Mouse (Mus musculus): ENCODE data around the gene Nup93. TPM values are rescaled to one million over a fixed set of nuclear protein-coding genes. Genes with fewer than 3 reads are reported as not detected.
"Not testable (repeated sequence)": the region's sequence is repeated elsewhere in the genome, so short reads cannot be mapped to it uniquely, and the experiment has no call there.

Gene Nup93
- 3.1 and 3.3 TPM in 2 replicates for polyA plus RNA-seq (2012; ENCODE audit: insufficient read depth, low replicate concordance)

DNA sequence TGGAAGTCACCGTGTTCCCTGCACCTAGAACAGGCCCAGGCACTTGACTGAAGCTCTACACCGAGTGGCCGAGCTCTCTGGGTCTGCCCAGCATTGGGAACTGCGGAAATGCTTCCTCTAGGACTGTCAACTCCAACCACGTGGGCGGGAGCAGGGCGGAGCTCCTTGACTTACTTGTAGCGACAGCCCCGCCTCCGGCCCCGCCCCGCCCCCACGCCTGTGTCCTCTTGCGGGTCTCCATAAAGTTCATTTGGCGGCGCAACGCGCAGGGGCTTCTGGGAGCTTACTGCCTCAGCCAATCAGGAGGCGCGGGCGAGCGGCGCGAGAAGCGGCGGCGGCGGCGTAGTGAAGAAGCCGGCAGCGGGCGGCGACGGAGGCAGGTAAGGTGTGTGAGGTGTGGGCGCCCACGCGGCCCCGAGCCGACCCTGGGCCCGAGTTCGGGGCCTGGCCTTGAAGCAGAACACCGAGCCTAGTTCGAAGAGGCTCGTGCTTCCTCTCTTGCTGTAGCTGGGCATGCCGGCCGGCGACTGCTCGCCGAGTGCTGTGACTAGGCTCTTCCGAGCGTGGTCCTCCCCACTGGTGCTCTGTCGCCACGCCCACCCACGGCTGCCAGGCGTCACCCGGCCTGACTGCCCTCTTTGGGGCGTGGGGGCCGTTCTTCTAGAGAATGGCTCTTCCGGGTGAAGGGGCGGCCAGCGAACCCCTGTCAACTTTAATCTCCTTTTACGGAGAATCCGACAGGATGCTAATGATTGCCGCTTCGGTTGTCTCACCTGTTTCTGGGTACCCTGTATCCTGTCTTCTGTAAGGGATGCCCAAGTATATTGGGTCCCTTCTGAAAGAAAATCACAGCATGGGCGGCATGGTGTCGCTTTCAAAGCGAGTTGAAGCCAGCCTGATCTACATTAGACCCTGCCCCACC lies at the start of gene Nup93:
Nup93 (plus strand) TSS at position 313 of the 922 bp plus-strand sequence.
- TF ChIP-seq GATA1 (IDR thresholded peaks at IDR 0.05; ENCODE audit: borderline replicate concordance, low read length), result no peak
- TF ChIP-seq FLI1 (IDR thresholded peaks at IDR 0.05; ENCODE audit: low read length), result no peak
- H3K4me3 ChIP-seq (replicated peaks), result peak within 1 kb of the TSS; percentile 96
- H3K9me3 ChIP-seq, result no peaks in the 10 kb centered on the region

DNA sequence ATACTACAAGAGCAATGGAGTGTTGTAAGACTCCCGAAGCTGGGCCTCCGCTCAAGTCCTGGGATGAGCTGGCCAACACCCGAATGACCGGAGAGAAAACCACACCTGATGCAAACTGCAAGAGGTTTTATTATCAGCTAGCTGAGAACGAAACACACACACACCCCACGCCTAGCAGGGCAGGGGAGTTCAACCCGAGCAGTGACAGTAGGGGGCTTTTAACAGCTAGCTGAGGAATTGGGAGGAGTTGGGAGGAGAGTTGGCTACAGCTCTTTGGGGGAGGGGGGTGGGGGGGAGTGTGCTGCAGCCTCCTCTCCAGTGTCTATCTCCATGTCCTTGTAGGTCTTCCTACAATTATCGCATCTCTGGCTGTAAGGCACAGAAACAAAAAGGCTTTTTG lies 48.6 kb upstream of the Nup93 start:
- Histone ChIP-seq H3K27me3 (replicated peaks) (peaks cover 29% of the 10 kb centered on the region), H3K4me1 (peaks cover 40% of the 10 kb centered on the region)
- not testable (repeated sequence) for H3K9me3 ChIP-seq; H3K4me3 ChIP-seq (replicated peaks); H3K36me3 ChIP-seq (replicated peaks; ENCODE audit: low read length)

More for the DNA sequence above, at the start of gene Nup93:
- Histone ChIP-seq H3K27me3 (replicated peaks) (peaks cover 9% of the 10 kb centered on the region), H3K4me1 (peaks cover 49% of the 10 kb centered on the region), H3K36me3 (replicated peaks; ENCODE audit: low read length) (peaks cover 7% of the 10 kb centered on the region)

DNA sequence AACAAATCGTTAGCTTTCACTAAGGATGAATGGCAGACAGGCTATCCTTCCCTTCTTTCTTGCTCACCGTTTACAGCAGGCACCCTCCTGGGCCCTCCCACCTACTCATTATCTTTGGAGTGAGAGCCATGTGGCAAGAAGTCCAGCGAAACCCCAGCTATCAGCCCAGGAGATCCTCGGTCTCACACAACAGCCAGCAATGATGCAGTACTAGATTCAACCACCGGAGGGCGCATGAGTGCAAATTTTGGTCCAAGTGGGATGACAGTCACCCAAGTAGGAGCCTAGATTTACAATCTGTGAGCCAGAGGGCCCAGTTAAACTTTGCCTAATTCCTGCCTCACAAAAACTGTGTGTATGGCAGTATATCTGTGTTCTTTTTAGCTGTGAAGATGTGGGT lies 47.1 kb upstream of the Nup93 start:
- H3K4me1 ChIP-seq, result peaks cover 55% of the 10 kb centered on the region
- TF ChIP-seq GATA1 (IDR thresholded peaks at IDR 0.05; ENCODE audit: borderline replicate concordance, low read length), result no peak
- no peak for TF ChIP-seq FLI1 (IDR thresholded peaks at IDR 0.05; ENCODE audit: low read length)
- H3K36me3 ChIP-seq (replicated peaks; ENCODE audit: low read length), result no peaks in the 10 kb centered on the region
- H3K27me3 ChIP-seq (replicated peaks), result peaks cover 31% of the 10 kb centered on the region
- no peaks in the 10 kb centered on the region for H3K9me3 ChIP-seq
- H3K4me3 ChIP-seq (replicated peaks), result peak overlapping the region; percentile 86

DNA sequence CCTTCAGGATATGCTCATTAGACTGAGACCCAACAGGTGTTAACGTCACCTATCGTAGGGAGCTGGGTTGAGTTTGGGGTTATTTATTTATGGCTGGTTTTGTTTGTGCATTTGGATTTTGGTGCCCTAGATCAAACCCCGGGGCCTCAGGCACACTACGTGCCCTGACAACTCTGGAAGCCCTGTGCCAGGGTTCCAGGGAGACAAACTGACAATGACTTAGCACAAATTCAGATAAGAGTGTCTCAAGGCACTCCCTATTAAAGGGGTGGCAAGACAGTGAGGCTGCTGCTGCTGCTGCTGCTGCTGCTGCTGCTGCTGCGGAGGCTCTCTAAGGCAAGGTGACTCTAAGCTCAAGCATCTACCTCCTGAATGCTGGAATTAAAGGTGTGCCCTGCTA lies 44.8 kb upstream of the Nup93 start:
- TF ChIP-seq GATA1 (IDR thresholded peaks at IDR 0.05; ENCODE audit: borderline replicate concordance, low read length), result no peak
- TF ChIP-seq FLI1 (IDR thresholded peaks at IDR 0.05; ENCODE audit: low read length), result no peak
- H3K9me3 ChIP-seq, result no peaks in the 10 kb centered on the region
- peaks cover 19% of the 10 kb centered on the region for H3K27me3 ChIP-seq (replicated peaks)
- H3K36me3 ChIP-seq (replicated peaks; ENCODE audit: low read length), result no peaks in the 10 kb centered on the region
- no peak overlapping the region for H3K4me3 ChIP-seq (replicated peaks)
- peaks cover 71% of the 10 kb centered on the region for H3K4me1 ChIP-seq

DNA sequence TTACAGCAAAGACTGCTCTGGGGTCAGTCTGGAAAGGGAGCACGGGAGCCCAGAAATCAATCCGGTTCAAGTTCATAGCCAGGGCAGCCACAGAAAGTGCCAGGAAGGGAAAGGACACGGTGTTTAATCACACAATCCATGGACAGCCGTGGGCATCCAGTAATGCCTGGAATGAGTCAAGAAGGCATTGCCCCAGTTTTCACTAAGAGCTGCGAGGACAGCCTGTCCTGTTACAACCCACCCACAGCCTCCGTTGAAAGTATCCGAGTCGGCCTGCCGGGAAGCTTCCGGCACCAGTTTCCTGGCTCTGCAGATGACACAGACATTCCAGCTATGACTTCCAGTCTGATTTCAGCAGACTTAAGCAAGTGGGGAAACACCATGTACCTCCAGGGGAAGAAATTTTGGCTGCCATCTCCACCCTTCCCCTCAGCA lies 43.0 kb upstream of the Nup93 start:
- H3K4me1 ChIP-seq, result peaks cover 89% of the 10 kb centered on the region
- peak overlapping the region; percentile 94 for H3K4me3 ChIP-seq (replicated peaks)

DNA sequence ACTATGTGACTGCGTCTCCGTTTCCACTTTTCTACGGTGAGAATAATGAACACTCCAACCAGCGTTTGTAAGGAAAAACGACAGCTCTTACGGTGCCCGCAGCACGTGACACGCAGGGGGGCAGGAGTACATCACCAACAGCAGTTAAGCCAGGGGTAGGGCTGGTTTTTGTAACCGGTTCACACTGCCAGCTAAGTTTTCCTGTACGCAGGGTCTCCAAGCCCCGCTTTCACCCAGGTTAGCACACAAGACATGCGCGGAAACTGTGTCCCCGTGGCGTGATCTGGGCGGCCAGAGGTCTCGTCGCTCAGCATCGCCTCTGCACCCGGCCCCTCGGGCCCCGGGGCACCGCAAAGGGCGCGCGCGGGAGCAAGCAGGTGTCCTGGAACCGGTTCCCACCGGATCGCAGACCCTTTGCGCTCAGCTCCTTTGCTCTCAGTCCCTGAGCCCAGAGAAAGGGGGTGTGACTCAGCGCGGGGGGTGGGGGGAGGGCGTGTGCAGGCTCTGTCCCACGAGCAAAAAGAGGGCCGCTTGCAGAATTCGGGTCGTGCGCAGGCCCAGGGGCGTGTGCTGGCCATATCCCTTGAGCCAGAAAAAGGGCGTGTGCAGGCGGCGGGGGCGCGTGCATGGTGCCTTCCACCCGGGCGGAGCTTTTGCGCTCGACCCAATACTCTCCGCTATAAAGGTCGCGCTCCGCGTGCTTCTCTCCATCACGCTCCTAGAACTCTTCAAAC lies 42.1 kb upstream of the Nup93 start, which contains the start of gene Mt2:
Mt2 (plus strand) TSS at position 590 of the 734 bp plus-strand sequence.
- TF ChIP-seq FLI1 (IDR thresholded peaks at IDR 0.05; ENCODE audit: low read length), result no peak
- no peak for TF ChIP-seq GATA1 (IDR thresholded peaks at IDR 0.05; ENCODE audit: borderline replicate concordance, low read length)
- peaks cover 86% of the 10 kb centered on the region for H3K4me1 ChIP-seq
- H3K4me3 ChIP-seq (replicated peaks), result peak within 1 kb of the TSS; percentile 94
- no peaks in the 10 kb centered on the region for H3K9me3 ChIP-seq
- peaks cover 11% of the 10 kb centered on the region for H3K27me3 ChIP-seq (replicated peaks)
- no peaks in the 10 kb centered on the region for H3K36me3 ChIP-seq (replicated peaks; ENCODE audit: low read length)

More for the DNA sequence above, 43.0 kb upstream of the Nup93 start:
- TF ChIP-seq GATA1 (IDR thresholded peaks at IDR 0.05; ENCODE audit: borderline replicate concordance, low read length) (no peak), FLI1 (IDR thresholded peaks at IDR 0.05; ENCODE audit: low read length) (no peak)
- peaks cover 16% of the 10 kb centered on the region for H3K27me3 ChIP-seq (replicated peaks)
- no peaks in the 10 kb centered on the region for H3K9me3 ChIP-seq
- no peaks in the 10 kb centered on the region for H3K36me3 ChIP-seq (replicated peaks; ENCODE audit: low read length)

DNA sequence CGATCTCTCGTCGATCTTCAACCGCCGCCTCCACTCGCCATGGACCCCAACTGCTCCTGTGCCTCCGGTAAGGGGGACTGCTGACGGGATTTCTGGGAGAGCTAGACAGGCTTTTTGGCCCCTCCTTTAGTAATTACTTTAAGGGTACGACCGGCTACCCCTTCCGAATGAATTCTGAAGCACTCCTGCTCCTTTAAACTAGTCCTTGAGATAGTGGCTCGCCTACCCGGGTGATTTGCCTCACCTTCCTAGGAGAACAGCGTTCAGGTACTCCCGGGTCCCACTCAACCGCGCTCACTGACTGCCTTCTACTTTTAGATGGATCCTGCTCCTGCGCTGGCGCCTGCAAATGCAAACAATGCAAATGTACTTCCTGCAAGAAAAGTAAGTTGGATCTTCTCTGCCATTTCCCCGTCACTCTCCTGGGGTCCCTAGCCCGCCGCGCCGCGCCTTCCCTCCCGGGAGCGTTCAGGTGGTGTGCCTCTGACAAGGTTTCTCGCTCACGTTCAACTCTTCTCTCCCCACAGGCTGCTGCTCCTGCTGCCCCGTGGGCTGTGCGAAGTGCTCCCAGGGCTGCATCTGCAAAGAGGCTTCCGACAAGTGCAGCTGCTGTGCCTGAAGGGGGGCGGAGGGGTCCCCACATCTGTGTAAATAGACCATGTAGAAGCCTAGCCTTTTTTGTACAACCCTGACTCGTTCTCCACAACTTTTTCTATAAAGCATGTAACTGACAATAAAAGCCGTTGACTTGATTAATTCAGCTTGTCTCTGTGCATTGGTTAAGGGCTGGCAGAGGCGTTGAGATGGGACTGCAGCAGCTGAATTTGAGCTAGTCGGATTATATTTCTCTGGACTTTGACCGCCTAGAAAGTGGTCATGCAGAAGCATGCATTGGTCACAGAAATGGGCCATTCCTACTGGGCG lies 41.3 kb upstream of the Nup93 start:
- TF ChIP-seq GATA1 (IDR thresholded peaks at IDR 0.05; ENCODE audit: borderline replicate concordance, low read length), result no peak
- TF ChIP-seq FLI1 (IDR thresholded peaks at IDR 0.05; ENCODE audit: low read length), result no peak
- Histone ChIP-seq H3K4me1 (peaks cover 88% of the 10 kb centered on the region), H3K27me3 (replicated peaks) (peaks cover 7% of the 10 kb centered on the region), H3K9me3 (no peaks in the 10 kb centered on the region), H3K36me3 (replicated peaks; ENCODE audit: low read length) (no peaks in the 10 kb centered on the region), H3K4me3 (replicated peaks) (peak overlapping the region; percentile 94)

DNA sequence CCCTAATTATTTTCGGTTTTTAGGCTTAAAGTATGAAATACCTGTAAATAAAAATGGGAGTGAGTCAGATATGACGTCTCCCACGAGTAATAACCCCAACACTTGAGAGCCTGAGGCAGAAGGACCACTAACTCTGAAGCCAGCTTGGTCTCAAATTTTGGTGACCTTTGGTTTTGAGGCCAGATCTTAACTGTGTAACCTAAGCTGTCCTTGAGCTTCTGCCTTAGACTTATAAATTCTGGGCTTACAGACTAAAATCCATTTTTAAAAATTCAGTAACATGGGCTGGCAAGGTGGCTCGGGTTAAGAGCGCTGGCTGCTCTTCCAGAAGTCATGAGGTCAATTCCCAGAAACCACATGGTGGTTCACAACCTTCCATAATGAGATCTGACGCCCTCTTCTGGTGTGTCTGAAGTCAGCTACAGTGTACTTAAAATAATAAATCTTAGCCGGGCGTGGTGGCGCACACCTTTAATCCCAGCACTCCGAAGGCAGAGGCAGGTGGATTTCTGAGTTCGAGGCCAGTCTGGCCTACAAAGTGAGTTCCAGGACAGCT lies 40.4 kb upstream of the Nup93 start:
- Histone ChIP-seq H3K4me3 (replicated peaks) (peak overlapping the region; percentile 94), H3K4me1 (peaks cover 92% of the 10 kb centered on the region), H3K36me3 (replicated peaks; ENCODE audit: low read length) (no peaks in the 10 kb centered on the region), H3K27me3 (replicated peaks) (peaks cover 7% of the 10 kb centered on the region), H3K9me3 (no peaks in the 10 kb centered on the region)
- no peak for TF ChIP-seq GATA1 (IDR thresholded peaks at IDR 0.05; ENCODE audit: borderline replicate concordance, low read length)
- TF ChIP-seq FLI1 (IDR thresholded peaks at IDR 0.05; ENCODE audit: low read length), result no peak

Data from megakaryocyte, embryonic 14.5 days (primary cell).